Mouse (Mus musculus) ovary, postnatal 14 days (tissue): ENCODE measurements around the gene B3gnt2.

ENCODE experiments used
- DNase-seq: peaks from one replicate; pipeline ENCODE4 v3.0.0; 2022; ENCODE audit warnings: low spot score

The B3gnt2 gene

DNA sequence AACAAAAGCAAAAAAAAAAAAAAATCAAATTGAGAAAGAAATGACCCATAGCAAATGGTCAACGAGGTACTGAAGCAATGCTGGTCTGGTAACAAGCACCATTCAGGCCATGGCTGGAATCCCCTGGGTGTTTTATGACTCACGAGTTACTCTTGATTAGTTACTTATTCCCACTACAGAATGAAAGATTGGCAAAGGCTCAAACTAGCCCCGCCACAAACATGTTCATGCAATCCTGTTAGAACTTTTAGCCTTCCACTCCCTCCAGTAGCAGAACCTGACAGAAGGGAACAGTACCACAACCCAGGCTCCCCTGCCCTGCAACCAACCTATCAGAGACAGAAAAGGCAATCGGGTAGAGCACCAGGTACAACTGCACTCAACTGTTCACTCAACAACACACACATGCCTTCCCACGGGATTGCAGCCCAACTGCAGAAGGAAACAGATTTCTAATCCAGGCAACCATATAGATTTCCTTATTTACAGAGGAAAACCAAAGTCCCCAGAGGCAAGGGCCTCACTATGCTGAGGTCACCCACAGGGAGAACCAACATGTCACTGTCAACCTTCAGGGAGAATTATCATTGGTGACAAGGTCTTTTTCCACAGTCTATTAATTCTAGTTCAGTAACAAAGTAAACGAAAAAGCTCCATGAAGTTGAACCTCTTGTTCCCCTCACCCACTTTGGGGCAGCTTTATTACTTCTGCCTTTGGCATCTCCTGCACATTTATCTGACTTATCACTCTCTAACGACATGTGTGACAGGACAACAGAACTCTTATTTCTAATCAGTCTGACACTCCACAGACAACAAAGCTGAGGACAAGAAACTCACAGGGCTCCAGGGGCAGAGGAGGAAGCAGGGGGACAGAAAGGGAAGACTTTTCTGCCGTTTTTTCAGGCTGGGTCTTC is 12.8 kb downstream of the B3gnt2 start:
- DNase-seq: no peak

DNA sequence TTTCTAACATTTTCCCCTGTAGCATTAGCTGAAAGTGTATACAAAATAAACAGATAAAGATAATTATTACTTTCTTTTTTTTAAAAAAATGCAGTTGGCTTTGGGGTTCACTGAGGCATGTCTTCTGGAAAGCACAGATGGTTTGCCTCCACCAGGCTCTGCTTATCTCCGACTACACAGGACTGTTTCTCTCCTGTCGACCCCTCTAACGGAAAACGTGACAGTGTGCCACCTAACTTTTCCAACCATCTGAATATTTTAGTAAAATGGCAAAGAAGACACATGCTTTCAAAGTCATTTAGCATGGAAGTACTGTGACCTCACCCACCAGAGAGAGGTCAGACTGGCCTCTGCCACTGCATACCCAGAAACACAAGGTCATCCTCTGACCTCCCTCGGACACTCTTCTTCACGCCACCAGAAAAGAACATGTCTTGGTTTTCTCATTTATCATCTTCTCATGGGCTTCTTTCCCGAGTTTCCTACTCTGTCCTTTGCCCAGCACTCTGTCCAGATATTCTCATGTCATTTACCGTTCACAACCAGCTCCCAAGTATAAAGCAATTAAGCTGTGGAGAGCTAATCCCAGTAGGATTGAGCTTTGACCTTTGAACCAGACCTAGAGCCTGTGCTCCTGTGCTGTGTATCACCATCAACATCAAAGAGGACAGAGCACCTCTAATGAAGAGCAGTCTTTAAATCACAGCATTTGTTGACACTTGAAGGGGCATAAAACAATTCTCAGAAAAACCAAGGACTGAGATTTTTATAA is 13.6 kb downstream of the B3gnt2 start:
- no peak for DNase-seq

DNA sequence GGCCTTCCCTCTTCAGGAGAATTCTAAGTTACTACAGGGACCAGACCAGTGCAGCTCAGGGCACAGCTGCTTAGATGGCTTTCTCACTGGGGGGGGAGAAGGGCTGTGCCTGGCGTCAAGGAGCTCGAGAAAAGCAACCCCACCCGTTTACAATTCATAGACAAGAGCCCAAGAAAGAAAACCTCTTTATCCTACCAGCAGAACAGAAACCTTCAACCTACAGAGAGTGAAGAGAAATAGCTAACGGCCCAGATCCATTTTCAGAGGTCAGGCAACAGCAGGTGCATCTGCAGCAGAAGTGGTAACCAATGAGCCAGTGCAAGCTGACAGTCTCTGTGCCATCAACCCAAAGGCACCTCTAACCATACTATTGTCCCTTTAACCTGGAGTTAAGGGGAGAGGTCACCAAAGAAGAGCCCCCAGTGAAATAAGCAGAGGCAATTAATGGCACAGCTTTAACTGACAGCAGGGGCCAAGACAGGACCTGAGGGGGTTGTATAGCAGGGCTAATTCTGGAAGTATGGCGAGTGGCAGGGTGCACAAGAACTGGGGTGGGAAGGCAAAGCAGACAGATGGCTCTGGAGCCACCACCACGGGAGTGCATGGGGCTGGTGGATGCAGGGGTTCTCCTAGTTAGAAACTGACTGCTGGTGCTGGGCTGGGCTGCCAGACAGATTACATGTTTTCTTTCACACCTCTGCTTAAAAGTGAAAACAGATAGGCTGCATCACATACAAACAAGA is 14.5 kb downstream of the B3gnt2 start:
- DNase-seq: no peak

DNA sequence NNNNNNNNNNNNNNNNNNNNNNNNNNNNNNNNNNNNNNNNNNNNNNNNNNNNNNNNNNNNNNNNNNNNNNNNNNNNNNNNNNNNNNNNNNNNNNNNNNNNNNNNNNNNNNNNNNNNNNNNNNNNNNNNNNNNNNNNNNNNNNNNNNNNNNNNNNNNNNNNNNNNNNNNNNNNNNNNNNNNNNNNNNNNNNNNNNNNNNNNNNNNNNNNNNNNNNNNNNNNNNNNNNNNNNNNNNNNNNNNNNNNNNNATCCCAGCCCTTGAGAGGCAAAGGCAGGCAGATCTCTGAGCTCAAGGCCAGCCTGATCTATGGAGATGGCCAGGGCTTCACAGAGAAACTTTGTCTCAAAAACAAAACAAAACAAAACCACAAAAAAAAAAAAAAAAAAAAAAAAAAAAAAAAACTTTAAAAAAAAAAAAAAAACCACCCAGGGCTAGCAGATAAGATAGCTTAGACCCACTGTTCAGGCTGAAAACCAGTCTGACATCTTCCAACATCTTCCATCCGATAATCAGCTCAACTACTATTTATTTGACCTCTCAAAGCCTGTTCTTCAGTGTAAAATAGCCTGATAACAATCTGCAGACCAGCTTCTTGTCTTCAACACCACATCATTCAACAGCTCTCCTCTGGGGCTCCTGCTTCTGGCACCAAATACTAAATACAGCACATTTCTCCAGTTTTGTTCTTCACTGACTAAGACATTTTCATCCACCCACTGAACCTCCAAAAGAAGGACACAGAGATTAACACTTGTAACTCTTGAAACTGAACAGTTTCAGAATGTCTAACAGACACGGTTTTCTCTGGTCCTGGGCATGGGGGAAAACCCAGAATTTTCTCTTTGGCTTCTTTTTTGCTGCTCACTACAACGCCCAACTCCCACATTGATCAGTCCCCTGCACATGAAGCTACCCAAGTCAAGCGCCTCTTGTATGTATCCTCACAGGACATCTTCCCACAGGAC is 15.7 kb downstream of the B3gnt2 start:
- no peak for DNase-seq

DNA sequence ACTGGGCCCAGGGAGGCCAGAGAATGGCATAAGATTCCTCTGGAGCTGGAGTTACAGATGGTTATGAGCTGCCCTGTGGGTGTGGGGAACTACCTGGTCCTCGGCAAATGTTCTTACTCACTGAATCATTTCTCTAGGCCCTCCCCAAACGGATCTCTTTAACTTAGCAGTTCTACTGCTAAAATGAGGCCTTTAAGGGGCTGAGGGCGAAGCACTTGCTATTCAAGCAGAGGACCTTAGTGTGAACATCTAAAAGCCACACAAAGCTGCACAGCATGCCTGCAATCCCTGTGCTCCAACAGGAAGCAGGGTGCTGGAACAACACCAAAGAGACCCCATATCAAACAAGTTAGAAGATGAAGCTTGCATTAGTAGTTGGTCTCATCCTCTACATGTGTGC is 21.3 kb downstream of the B3gnt2 start:
- DNase-seq: no peak

DNA sequence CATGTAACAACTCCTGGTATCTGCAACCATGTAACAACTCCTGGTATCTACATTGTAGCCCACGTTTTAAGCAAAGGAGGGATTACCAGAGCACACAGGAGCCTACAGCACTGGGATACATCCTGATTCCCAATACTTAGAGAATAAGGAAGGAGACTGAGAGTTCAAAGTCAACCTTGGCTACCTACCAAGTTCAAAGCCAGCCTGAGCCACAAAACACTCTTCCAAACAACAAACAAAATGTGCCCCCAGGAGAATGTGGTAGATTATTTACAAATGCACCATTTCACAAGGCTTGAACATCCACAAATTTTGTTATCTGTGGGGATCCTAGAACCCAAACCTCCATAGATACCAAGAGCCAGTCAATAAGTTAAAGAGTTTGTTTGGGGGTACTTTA is 22.4 kb downstream of the B3gnt2 start:
- no peak for DNase-seq

DNA sequence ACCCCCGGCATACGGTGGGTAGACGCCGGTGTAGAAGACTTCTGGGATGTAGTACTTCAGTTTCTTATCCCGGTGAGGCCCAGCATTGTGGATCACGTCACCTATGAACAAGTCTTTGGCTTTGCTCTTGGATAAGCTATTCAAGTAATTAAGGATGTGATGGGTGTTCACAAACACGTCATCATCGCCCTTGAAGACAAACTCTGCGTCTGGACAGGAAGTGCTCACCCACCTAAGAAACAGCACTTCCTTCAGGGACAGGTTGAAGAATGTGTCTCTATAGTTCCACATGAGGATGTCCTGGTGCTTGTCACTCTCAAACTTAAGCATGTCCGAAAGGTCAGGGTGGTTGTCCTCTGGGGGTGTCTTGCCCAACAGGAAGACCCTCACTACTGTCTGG is 24.5 kb downstream of the B3gnt2 start:
- no peak for DNase-seq

DNA sequence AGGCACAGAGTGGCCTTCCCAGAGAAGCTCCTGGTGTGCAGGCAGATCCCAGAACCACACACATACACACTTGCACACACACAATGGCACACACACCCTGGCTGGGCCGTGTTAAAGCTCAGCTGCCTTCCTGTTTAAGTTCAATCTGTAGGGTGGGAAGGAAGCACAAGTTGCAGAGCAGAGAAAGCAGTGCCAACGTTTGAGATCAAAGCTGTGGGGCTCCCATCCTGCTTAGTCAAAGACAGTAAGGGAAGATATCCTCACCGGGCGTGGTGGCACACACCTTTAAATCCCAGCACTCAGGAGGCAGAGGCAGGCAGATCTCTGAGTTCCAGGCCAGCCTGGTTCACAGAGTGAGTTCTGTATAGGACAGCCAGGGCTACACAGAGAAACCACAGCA is 28.2 kb downstream of the B3gnt2 start:
- DNase-seq: no peak

DNA sequence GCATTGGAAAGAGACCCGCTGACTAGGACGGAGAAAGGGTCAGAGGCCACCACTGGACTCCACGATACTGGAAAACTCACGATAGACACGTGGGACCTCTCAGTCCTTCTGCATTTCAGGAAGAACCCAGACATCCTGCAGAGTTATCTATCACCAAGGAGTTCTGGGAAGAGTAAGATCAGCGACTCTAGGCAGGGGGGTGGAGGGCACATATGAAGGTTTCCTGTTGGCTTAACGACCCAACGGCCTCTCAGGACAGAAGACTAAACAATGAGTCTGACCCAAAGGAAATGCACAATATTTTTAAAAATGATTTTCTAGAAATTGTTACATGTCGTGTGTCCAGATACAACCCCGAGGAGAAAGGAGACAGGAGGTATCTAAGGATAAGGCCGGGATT is 28.8 kb downstream of the B3gnt2 start:
- DNase-seq: no peak

DNA sequence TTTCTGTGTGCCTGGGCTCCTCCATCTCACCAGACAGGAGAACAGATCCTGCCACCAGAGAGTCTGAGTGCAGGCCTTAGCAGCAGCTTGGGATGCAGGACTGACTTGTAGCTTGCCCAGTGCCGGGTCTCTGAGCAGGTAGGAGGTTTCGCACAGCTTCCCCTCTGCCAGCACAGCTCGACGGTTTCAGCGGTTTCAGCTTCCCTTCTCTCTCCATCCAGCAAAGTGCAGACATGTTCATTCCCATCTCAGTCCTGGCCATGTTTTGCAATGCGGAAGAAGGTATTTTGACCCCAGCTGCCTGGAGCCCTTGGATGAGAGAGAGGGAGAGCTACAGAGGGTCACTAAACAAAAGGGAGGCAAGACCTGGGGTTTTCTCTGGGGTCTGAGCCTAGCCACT is 30.1 kb downstream of the B3gnt2 start:
- DNase-seq: no peak

DNA sequence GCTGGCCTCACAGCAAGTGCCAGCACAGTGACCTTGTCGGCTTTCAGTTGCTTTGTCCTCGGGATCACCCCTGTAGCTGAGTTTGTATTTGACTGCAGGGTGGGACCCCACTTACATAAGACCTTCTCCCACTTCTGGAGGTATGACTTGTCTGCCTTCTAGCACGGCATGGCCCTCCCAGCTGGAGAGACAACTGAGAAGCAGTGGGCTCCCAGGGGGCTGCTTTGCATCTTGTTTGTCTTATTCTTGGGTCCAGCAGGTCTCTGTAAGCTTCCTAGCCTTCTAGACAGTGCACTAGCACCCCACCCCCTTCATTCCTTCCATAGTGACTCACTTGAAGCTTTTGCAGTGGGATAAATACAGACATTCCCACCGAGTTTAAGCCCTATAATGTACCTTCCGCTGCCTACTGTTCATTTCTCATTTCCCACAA is 30.6 kb downstream of the B3gnt2 start:
- DNase-seq: no peak

DNA sequence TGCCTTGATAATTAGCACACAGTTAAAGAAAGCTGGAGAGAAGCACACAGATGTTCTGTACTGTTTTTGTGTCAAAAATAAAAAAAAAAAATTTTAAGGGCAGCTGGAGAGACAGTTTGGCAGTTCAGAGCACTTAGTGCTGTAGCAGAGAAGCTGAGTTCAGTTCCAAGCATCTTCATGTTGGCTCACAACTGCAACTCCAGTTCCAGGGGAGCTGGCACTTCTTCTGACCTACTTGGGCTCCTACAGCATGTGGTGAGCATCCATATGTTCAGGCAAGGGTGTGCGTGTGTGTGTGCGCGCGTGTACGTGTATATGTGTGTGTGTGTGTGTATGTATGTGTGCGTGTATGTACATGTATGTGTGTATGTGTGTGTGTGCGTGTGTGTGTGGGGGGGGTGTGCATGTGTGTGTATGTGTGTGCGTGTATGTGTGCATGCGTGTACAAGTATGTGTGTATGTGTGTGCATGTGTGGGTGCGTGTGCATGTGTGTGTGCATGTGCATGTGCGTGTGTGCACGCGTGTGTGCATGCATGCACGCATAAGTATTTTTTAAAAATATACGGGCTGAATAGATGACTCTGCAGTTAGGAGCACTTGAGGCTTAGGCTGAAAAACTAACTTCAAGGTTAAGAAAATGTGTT is 31.7 kb downstream of the B3gnt2 start:
- no peak for DNase-seq

DNA sequence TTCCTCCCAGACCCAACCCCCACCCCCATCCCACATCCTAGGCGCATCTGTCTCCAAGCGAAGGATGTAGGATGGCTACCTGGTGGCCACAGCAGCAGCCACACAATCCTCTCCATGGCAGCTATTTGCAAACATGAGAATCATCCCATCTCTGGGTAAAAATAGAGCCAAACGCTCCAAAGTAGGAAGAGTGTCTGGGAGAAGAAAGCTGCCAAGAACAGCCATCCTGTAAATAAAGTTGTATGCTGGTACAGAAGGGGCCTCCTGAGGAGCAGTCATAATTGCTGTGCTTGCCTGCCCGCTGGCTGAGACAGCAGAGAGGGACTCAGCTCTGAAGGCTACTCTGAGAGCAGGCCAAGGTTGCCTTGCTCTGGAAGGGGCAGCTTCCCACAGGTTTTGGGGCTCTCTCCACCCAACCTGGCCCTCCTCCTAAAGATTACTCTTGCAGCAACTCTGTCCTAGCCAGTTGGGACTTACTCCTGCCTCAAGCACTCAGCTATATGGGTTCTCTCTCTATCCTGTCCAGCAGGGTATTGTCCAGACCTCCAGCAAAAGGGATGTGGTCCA is 33.2 kb downstream of the B3gnt2 start:
- DNase-seq: no peak

DNA sequence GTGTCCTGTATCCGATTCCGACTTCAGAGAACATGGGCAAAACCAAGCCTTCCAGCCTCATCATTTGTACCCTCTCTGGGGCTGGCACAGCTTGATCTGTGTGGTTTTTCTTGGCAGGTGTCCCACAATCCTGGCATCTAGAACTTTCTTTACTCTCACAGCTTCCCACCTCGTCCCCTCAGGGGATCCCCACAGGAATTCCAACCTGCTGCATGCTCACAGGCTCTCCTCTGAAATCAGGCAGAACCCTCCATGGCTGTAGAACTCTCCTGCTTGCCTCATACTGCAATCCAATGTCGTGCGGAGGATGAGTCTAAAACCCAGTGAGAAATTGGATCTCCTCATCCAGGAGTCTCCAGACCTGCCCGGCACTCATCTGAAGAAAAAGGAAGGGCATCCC is 34.1 kb downstream of the B3gnt2 start:
- DNase-seq: no peak

DNA sequence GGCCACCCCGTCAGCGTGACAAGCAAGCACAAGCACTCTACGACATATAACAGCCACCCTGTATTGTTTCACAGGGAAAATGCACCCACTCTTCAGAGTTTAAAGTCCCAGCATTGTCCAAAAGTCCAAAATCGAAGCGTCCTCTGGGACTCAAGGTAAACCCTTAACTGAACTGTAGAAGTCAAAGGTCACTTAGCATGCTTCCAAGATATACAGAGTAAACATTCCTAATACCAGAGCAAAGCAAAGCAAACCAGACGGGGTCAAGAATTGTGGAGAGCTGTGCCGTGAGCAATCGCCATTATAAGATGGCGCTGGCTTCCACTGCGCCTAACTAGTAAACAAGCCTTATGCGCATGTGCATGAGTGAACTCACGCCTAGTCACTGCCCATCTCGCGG is 34.7 kb downstream of the B3gnt2 start:
- no peak for DNase-seq

DNA sequence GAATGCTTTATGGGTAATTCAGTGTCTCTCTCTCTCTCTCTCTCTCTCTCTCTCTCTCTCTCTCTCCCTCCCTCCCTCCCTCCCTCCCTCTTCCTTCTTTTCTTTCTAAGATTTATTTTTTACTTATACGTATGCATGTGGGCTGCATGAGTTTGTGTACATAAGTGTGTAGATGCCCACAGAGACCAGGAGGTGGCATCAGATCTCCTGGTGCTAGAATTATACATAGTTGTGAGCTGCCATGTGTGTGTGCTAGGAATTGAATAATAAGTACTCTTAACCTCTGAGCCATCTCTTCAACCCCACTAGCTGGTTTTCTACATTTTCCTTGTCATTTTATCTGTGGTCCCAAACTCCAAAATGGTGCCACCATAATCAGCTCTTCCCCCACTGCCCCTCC is 35.2 kb downstream of the B3gnt2 start:
- DNase-seq: no peak

DNA sequence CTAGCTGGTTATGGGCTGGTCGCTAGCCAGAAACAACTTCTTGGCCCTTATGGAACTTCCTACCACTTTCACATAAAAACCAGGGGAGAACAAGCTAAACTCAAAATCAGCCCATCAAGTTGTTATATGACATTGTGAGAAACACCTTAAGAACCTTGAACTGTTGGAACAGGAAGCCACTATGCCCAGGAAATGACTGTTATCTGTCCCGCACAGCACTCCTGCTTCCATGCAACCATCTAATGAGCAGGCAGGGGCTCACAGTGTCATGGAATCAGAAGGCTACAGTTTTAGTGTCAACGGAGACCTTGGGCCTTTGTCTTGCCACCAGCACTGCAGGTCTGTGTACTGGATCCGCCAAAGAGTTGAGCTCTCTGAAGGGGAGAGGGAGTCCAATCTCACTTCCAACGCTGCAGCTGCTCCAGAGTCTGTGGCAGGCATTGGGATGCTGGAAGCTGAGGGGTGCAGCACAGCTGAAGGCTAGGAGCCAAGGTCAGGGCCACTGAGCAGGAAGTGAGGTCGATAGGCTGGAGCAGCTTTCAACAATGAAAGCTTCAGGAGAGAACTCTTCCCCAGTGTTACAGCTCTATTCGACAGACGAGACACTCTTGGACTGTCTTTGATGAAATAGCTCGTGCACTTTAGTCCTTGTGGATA is 36.6 kb downstream of the B3gnt2 start:
- DNase-seq: no peak

DNA sequence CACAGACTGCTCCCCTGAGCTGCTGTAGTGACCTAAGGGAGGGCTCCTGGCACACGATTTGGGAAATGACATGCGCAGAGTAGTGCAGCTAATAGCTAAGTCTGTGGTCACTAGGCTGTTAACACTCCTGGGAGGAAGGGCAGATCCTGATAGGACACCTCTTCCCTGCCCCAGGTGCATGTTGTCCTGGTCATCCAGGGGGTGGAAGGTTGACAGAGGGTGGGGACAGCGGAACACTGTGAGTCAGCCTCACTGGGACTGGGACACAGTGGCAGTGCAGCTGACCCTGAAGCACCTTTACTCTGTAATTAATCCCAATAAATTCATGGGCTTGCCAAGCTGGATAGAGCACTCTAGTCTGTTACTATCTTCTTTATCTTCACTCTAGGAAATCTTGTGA is 39.5 kb downstream of the B3gnt2 start:
- no peak for DNase-seq

DNA sequence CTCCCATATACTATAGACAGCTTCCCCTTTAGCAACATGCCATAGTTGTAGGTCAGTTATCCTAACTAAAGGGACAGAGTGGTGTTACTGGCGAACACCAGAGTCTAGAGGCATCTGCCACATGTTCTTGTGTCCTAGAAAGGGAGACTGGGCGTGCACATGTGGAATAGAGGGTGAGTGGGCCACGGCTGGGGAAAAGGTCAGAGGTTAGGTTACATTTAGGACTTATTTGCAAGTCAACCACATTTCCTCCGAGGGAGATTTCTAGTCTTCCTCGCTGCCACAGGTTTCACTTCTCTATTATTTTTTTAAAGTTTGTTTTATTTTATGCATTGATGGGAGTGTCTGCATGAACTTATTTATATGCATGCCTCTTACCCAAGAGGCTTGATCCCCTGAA is 42.4 kb downstream of the B3gnt2 start:
- DNase-seq: no peak

DNA sequence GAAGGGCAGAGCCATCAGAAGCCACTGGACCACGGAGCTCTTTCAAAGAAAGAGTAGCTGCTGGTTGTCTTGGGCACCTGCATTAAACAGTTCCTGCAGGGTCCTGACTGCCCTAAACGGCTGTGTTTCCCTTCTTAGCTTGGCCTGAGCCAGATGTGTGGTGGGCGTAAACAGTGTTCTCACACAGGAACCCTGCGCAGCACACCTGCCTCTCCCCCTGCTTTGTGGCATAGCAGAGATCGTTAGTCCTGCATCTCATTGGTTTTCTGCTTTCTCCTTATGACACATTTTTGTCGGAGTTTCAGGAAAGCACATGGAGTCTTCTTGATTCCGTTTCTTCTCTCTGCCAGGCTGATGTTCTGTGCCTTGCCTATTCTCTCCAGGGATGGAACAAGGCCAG is 44.9 kb downstream of the B3gnt2 start:
- DNase-seq: no peak
